Mouse (Mus musculus) brain, embryonic 14.5 days (tissue): ENCODE measurements around the gene Isoc2a. TPM values are rescaled to one million over a fixed set of nuclear protein-coding genes. Genes with fewer than 3 reads are reported as not detected.
"Not testable (repeated sequence)": the region's sequence is repeated elsewhere in the genome, so short reads cannot be mapped to it uniquely, and the experiment has no call there.

Source experiments
- DNase-seq: peaks from one replicate; pipeline ENCODE4 v3.0.0-alpha.2; 2011; ENCODE audit warnings: low read depth
- CTCF ChIP-seq: fragments of 200-500 bp; IDR thresholded peaks from 2 replicates; pipeline ENCODE4 v1.5.1; 2012; ENCODE audit warnings: inconsistent platforms, mild to moderate bottlenecking, moderate library complexity, borderline replicate concordance; ENCODE audit not compliant: insufficient read depth, insufficient read length; ENCODE audit errors: extremely low read depth
- POLR2A ChIP-seq: fragments of 200-500 bp; IDR thresholded peaks from 2 replicates; pipeline ENCODE4 v1.6.1; 2012; ENCODE audit warnings: mild to moderate bottlenecking, inconsistent platforms, borderline replicate concordance; ENCODE audit not compliant: poor library complexity, insufficient read depth, insufficient read length, severe bottlenecking; ENCODE audit errors: extremely low read depth
- polyA plus RNA-seq: library from polyadenylated mRNA; depleted of rRNA; stranded (reverse); fragments of >200 nt; gene quantifications from 2 replicates; pipeline ENCODE4 v1.2.3, GENCODE M21; 2012

The Isoc2a gene
- polyA plus RNA-seq, 1 experiment: 6.7 TPM

DNA sequence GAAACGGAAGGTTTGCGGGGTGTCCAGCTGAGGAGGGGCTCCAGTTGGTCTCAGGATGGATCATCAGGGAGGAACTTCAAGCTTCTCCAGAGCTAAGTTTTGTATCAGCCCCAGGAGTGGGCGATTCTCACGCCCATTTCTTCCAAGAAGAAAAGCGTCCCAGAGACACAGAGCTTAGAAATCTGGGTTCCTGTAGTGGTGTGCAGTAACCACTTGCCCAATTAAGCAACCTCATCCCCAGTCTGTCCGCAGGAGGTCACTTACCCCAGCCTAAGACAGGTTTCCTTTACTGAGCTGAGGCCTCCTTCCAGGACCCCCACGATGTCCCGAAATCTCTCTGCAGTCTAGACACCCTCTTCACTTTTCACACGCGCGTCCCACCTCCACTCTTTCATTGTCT is 273 bp downstream of the Isoc2a start:
- no peak for DNase-seq
- no peak for TF ChIP-seq CTCF
- no peak for TF ChIP-seq POLR2A

DNA sequence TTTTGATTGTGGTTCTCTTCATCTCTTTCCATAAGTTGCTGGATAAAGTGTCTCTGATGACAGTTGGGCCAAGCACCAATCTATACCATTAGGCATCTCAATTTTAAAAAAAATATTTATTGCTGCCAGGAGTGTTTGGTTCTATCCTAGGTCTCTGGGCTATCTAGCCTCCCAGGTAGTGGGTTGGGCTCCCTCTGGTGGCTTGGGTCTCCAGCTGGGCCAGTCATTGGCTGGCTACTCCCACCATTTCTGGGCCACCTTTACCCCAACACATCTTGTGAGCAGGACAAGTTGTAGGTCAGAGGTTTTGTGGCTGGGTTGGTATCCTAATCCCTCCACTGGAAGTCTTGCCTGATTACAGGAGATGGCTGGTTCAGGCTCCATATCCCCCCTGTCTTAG is 1.2 kb downstream of the Isoc2a start:
- DNase-seq: no peak
- TF ChIP-seq POLR2A (no peak), CTCF (peak; percentile 15; the same call in 1 of the 2 replicates)

DNA sequence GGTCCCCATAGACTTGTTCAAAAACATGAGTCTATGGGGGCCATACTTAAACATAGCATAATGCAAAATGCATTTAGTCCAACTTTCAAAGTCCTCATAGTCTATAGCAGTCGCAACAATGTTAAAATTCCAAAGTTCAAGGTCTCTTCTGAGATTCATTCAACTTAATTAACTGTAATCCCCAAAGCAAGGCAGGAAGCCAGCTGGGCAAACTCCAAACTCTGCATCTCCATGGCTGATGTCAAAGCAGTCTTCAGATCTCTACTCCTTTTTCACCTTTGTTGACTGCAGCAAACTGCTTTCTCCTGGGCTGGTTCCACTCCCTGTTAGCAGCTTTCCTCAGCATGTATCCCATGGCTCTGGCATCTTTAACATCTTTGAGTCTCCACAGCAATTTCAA is 2.1 kb downstream of the Isoc2a start:
- DNase-seq: not testable (repeated sequence)

DNA sequence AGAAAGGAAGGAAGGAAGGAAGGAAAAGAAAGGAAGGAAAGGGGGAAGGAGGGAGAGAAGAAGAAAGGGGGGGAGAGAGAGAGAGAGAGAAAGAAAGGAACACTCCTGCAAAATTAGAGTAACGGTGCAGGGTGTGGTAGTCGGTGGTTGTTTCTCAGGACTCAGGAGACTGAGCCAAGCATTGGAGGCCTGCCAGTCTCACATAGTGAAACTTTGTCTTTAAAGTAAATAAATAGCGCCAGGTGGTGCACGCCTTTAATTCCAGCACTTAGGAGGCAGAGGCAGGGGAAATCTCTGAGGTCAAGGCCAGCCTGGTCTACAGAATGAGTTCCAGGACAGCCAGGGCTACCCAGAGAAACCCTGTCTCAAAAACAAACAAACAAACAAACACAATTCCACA is 9.7 kb downstream of the Isoc2a start:
- DNase-seq: no peak
- TF ChIP-seq POLR2A: no peak
- TF ChIP-seq CTCF: no peak

DNA sequence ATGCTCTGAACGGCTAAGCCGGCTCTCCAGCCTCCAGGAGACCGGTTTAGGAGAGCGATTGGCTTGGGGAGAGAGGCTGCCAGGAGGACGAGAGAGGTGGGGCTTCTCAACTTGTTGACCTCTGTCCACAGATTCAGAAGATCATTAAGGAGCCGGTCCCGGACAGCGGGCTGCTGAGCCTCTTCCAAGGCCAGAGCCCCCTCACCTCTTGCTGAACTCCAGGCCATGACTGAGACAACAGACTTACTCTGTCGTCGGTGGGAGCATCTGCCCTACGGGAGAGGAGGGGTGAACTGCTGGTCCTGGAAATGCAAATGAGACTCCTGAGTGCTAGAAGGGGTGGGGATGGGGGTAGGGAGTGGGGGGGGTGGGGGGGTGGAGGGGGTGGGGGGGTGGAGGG is 18.2 kb downstream of the Isoc2a start:
- TF ChIP-seq POLR2A: no peak
- no peak for TF ChIP-seq CTCF
- no peak for DNase-seq

DNA sequence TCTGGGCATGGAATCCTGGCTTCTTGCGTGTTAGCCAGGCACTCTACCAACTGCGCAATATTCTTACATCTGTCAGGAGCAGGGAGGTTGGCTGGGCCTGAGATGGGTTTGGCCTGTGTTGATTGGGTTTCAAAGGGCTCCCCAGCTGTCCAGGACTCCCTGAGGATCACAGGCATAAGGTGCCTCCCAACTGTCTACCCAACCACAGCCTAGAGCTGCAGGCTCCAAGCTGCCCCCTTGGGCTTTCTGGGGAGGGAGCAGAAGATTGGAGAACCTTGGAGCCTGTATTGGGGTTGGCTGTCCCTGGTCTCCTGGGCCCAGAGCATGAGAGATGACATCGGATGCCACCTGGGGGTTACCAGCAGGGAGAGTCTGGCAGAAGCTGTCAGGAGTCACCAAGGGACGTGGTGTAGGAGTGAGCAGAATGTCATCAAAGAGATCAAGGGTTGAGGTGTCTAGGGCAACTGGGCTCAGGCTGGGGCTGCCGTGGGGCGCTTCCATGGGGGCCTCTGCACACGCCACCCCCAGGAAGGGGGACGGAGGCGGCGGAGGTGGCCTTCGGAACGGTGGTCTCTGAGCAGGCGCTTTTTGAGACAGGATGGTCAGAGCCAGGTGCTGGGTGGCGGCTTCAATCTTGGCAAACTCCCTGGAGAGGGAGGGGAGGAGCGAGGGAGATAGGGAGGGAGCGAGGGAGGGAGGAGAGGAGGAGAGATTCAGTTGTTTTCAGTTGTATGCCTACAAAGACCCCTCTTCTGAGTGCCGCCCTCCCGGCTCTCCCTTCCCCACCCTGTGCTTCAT is 22.1 kb downstream of the Isoc2a start:
- peak; percentile 48 for DNase-seq
- no peak for TF ChIP-seq CTCF
- no peak for TF ChIP-seq POLR2A

DNA sequence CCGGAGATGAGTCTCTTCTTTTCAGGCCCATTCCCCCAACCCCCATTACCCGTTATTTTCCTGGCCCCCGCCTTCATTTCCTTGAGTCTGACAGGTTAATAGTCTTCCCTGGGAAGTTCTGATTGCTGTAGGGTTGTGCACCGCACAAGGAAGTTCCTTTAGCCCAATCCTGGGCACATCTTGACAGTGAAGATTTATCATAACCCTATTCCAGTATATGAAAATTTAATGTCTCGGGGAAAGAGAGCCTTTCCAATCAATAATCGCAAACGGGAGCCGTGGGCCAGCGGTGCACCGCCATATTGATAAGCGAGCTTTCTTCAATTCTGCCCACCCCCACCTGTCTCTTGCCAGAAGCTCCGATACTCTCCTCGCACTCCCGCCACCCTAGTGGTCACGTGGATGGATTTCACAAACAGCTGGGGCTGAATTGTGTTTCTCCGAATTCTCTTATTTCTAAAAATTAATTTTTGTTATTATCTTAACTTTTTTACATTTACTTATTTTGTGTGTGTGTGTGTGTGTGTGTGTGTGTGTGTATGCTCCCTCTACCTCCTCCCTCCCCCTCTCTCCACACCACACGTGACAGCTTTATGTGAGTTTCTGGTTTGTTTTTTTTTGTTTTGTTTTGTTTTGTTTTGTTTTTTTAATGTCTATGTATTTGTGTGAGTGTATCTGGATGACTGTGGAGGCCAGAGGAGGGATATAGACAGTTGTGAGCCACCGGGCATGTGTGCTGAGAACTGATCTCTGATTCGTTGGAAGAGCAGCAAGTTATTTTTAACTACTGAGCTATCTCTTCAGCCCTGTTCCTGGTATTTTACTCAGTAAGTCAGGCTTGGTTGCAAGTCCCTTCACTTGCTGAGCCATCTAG is 22.9 kb downstream of the Isoc2a start:
- TF ChIP-seq CTCF (peak; percentile 15; the same call in 1 of the 2 replicates), POLR2A (no peak)

DNA sequence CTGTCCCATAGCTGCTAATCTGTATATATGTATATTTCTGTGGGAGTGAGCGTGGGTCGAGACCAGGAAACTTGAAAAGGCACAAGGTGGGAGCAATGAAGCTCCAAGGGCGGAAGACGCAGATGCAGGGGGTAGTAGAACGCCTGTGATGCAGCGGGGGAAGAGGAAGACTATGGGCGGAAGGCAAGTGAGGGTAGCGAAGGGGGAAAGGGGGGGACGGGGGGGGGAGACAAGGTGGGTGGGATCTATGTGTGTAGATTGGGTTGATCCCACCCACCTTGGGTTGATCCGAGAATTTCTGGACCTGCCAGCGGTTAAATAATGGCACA is 23.5 kb downstream of the Isoc2a start:
- TF ChIP-seq CTCF (no peak), POLR2A (no peak)
- DNase-seq: no peak

More for the DNA sequence above, 22.9 kb downstream of the Isoc2a start:
- peak; percentile 65 for DNase-seq

DNA sequence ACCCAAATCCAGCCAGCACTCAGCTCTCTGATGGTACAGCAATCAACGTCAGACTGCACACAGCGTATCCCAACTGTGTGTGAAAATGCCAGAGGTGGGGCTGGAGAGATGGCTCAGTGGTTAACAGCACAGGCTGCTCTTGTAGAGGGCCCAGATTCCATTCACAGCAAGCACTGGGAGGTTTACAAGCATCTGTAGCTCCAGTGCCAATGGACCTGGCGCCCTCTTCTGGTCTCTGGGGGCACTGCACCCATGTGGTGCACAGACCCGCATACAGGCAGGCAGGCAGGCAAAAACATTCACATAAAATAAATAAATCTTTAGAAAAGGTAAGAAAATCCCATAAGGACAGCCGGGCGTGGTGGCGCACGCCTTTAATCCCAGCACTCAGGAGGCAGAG is 24.2 kb downstream of the Isoc2a start:
- no peak for DNase-seq
- TF ChIP-seq CTCF (peak; percentile 53), POLR2A (no peak)

DNA sequence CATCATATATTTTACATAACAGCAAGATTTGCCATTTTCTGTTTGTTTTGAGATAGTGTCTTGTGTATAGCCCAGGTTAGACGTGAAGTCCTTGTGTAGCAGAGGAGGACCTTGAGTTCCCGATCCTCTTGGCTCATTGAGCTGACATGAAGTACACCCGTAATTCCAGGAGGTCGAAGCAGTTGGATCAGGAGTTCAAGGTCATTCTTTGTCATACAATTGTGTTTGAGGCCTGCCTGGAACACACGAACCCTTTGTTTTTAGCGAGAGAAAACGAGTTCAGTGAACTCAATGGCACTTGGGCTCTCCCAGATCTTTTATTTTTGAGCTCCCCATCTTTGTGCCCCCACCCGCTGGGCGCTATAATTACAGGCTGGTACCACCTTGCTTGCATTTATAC is 25.5 kb downstream of the Isoc2a start:
- no peak for DNase-seq
- no peak for TF ChIP-seq POLR2A
- no peak for TF ChIP-seq CTCF

DNA sequence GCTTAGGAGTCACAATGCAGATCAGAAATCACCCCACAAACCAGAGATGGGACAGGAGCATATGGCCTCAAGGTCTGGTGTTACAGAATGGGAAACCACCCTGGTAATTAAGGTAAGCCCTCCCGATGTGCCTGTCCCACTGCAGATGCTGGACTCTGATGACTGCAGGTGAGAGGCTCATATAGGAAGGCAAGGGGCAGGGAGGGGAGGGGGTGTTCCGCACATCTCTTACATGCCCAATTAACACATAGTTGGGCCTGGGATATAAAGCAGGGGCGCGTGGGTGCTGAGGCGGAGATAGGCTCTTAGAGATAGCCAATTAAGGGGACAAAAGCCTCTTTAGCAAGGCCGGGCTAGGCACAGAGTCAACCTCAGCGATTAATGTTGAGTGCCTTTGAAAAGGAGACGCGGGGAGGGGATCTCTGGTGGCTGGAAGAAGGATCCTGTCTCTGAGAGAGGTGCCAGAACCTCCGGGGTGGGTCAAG is 29.6 kb downstream of the Isoc2a start, which contains the start of gene Gm36210:
Gm36210 (minus strand) TSS at position 51 of the 485 bp plus-strand sequence.
- peak; percentile 58 for DNase-seq
- TF ChIP-seq CTCF (no peak), POLR2A (no peak)

DNA sequence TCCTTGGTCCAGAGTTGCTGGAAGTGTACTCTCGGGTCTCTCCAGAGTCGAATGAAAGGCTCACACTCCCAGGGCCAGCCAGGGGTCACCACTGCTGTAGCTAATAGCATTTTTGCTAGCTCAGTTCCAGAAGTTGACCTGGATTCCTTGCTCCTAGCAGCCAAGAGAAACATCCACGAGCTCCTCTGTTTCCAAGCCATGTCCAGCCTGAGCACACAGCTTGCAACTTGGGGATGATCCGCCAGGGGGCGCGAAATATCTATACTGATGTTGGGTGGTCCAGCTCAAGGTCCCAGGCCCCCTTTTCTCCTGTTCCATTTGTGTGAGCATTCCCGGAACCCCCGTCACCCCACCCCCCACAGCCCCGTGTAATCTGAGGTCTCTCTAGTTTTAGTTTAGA is 34.6 kb downstream of the Isoc2a start:
- peak; percentile 76 for TF ChIP-seq CTCF
- TF ChIP-seq POLR2A: no peak
- DNase-seq: peak; percentile 66

DNA sequence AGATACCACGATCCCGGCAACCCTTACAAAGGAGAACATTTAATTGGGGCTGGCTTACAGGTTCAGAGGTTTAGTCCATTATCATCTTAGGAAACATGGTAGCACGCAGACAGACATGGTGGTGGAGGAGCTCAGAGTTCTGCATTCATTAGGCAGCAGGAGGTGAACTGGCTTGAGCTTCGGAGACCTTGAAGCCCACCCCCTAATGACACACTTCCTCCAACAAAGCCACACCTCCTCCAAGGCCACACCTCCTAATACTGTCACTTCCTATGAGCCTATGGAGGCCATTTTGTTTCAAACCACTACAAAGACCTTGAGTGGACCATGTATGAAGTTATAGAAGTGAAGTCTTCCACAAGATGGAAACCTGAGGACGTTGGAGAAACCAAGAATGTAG is 35.3 kb downstream of the Isoc2a start:
- peak; percentile 43 for DNase-seq
- TF ChIP-seq CTCF (no peak), POLR2A (no peak)
